Mouse (Mus musculus): ENCODE results near the gene Abcb7. TPM values are rescaled to one million over a fixed set of nuclear protein-coding genes. Genes with fewer than 3 reads are reported as not detected.

The Abcb7 gene
- 5.8 and 6.7 TPM in 2 replicates for polyA plus RNA-seq (2015; fragmentation: Nextera tagmentation; extraction: Ambion mirVana)

DNA sequence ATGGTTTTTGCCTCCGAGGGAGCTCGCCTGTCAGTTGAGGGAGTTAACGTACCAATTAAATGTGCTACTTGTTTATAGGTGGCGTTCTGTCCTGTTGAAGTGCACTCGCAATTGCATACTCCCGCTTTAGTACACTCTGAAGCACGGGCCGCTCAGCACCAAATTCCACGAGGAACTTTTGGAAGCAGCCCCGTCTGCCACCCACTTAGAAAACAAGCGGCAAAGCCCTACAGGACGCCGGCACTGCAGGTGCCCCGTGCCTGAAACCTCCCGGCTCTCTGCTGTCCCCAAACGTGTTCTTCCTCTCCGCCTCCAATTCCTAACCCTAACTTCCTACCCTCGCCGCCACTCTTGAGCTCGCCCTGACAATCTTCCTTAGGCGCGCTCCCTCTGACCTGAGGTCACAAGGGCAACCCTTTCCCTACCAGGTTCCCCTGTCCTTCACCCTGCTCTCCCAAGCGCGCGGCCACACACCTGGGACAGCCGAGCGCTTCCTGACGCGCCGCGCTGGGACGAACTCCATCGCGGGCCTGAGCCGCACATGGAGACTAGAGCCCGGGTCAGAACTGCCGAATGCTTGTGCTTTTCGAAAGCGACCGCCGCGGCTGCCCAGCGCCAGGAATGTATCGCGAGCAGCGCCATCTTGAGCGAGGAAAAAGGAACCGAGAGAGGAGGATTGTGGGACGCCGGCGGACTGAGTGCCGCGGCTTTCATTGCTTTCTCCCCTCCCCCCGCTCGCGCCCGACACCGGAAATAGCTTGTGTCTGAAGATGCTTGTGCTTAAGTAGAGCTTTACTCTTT is at the start of gene Abcb7:
Gene Abcb7, minus strand, starts transcription at position 674 of the 801 bp plus-strand sequence.
- peak within 1 kb of the TSS; percentile 52 for H3K4me2 ChIP-seq
- H3K27me3 ChIP-seq (replicated peaks), result peaks cover 6% of the 10 kb centered on the region; the same call in 1 of the 2 replicates
- peak within 1 kb of the TSS; percentile 90 for H3K27ac ChIP-seq (replicated peaks)
- 20% methylated on average over 58 of the region's 58 CpGs for WGBS
- peak within 1 kb of the TSS; percentile 64 for H3K4me3 ChIP-seq (replicated peaks)
- H3K4me1 ChIP-seq, result no peaks in the 10 kb centered on the region
- H3K36me3 ChIP-seq, result no peaks in the 10 kb centered on the region
- peak; percentile 98 for ATAC-seq (ENCODE audit: low FRiP score)
- no peaks in the 10 kb centered on the region for H3K9me3 ChIP-seq (replicated peaks)
- peak within 1 kb of the TSS; percentile 69 for H3K9ac ChIP-seq (replicated peaks)

DNA sequence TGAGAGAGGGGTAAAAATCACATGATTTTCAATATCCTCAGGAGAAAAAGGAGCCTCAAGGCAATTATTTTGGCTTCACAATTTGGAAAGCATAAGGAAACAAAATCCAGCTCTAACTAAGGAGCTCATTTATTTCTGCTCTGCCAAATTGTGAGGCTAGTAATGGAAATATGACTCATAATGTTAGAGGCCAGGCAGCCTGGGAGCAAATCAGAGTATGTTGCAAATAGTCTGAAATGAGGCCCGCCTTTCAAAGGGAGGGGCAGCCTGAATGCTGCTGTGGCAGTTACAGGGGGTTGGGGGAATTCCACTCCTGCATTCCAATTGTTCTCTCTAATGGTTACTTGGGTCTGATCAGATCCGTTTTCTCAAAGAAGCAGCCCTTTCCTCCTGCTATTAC is 48.1 kb upstream of the Abcb7 start:
- Histone ChIP-seq H3K4me1 (no peaks in the 10 kb centered on the region), H3K9me3 (replicated peaks) (no peaks in the 10 kb centered on the region), H3K9ac (replicated peaks) (no peak overlapping the region), H3K36me3 (no peaks in the 10 kb centered on the region), H3K27ac (replicated peaks) (no peak overlapping the region), H3K27me3 (replicated peaks) (no peaks in the 10 kb centered on the region), H3K4me2 (no peak overlapping the region), H3K4me3 (replicated peaks) (no peak overlapping the region)
- ATAC-seq (ENCODE audit: low FRiP score), result no peak
- 35% methylated on average over 2 of the region's 2 CpGs for WGBS

DNA sequence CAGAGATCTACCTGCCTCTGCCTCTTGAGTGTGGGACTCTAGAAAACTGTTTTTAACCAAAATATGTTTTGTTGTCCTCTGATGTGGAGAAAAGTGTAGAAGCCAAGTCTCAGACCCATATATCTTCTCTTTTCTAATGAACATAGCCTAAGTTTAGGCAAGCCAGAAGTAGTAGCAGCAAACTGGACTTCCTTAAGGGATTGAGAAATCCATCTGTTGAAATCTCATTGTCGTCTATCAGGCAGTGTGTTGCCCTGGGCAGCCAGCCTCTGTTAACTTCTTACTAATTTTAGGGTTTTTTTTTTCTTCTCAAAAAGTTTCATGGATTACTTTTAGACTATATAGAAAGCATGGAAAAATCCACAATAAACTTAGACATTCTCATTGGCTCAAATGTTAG is 38.8 kb upstream of the Abcb7 start:
- H3K27me3 ChIP-seq (replicated peaks), result no peaks in the 10 kb centered on the region; the same call in 1 of the 2 replicates
- no peak overlapping the region for H3K27ac ChIP-seq (replicated peaks)
- 79% methylated on average over 1 of the region's 1 CpGs for WGBS
- H3K4me2 ChIP-seq, result no peak overlapping the region
- no peaks in the 10 kb centered on the region for H3K9me3 ChIP-seq (replicated peaks)
- H3K9ac ChIP-seq (replicated peaks), result no peak overlapping the region
- no peak for ATAC-seq (ENCODE audit: low FRiP score)
- H3K4me1 ChIP-seq, result no peaks in the 10 kb centered on the region
- no peak overlapping the region for H3K4me3 ChIP-seq (replicated peaks)
- H3K36me3 ChIP-seq, result no peaks in the 10 kb centered on the region

DNA sequence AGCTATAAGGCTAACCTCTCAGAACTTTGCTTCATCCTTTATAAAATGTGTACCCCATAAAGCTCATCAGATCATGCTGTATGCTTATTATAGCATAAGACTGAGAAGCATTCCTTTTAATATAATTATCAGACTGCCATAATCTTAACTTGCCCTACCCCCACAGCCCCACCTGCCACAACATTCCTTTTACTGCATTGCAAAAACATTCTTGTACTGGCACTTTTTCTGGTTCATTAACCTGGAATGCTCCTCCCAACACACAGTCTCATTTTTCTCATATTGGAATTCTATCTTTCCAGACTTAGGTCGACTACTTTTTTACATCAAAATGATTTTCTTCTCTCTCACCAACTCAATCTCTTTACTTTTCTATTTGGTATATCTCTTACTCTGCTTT is 19.8 kb upstream of the Abcb7 start:
- ATAC-seq (ENCODE audit: low FRiP score), result no peak
- 40% methylated on average over 1 of the region's 1 CpGs for WGBS
- no peak overlapping the region for H3K27ac ChIP-seq (replicated peaks)

DNA sequence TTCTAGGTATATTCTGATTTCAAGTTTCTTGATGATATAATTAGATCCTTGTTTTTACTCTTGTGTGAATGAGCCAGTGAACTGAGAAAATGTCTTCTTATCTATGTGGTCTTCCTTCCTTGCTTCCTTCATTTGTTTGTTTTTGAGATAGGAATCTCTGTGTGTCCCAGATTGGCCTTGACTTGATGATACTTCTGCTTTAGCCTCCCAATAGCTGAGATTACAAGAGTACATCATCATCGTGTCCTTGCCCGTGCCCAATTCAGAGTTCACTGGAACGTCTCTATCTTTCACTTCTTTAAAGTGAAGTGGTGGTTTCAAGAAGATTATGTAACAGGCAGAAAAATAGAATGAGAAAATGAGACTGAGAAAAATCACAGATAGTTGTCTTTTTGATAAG is 14.5 kb upstream of the Abcb7 start:
- Histone ChIP-seq H3K4me2 (no peak overlapping the region), H3K4me1 (no peaks in the 10 kb centered on the region), H3K36me3 (no peaks in the 10 kb centered on the region), H3K27ac (replicated peaks) (no peak overlapping the region), H3K27me3 (replicated peaks) (peaks cover 5% of the 10 kb centered on the region; the same call in 1 of the 2 replicates), H3K9ac (replicated peaks) (no peak overlapping the region), H3K9me3 (replicated peaks) (no peaks in the 10 kb centered on the region), H3K4me3 (replicated peaks) (no peak overlapping the region)
- no peak for ATAC-seq (ENCODE audit: low FRiP score)
- WGBS, result 92% methylated on average over 3 of the region's 3 CpGs

More for the DNA sequence above, 19.8 kb upstream of the Abcb7 start:
- no peak overlapping the region for H3K4me3 ChIP-seq (replicated peaks)
- H3K9ac ChIP-seq (replicated peaks), result no peak overlapping the region
- H3K4me2 ChIP-seq, result no peak overlapping the region
- H3K36me3 ChIP-seq, result no peaks in the 10 kb centered on the region
- no peaks in the 10 kb centered on the region for H3K9me3 ChIP-seq (replicated peaks)
- H3K4me1 ChIP-seq, result no peaks in the 10 kb centered on the region
- peaks cover 7% of the 10 kb centered on the region; the same call in 1 of the 2 replicates for H3K27me3 ChIP-seq (replicated peaks)

DNA sequence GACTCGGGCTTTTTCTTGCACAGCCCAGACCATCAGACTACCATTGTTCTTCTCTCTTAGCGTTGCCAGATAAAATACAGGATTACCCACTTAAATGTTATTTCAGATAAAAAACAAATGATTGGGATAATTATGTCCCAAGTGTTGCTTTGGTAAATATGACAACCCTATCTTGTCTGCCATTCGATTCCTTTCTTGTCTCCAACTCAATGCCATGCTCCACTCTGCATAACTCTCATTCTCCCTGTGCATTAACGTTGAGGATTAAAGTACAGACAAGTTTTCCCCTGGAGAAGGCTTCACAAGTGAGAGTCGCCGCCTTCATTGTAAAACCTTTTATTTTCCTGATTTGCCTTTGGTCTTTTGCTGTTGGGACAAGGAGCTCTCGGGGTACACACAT is 339 bp upstream of the Abcb7 start:
- peak overlapping the region; percentile 51 for H3K4me2 ChIP-seq
- peaks cover 6% of the 10 kb centered on the region; the same call in 1 of the 2 replicates for H3K27me3 ChIP-seq (replicated peaks)
- H3K9me3 ChIP-seq (replicated peaks), result no peaks in the 10 kb centered on the region
- H3K4me1 ChIP-seq, result no peaks in the 10 kb centered on the region
- peak; percentile 52; the same call in 1 of the 2 replicates for ATAC-seq (ENCODE audit: low FRiP score)
- peak overlapping the region; percentile 90 for H3K27ac ChIP-seq (replicated peaks)
- H3K36me3 ChIP-seq, result no peaks in the 10 kb centered on the region
- peak overlapping the region; percentile 64 for H3K4me3 ChIP-seq (replicated peaks)
- 36% methylated on average over 7 of the region's 7 CpGs for WGBS
- peak overlapping the region; percentile 69; the same call in 1 of the 2 replicates for H3K9ac ChIP-seq (replicated peaks)

DNA sequence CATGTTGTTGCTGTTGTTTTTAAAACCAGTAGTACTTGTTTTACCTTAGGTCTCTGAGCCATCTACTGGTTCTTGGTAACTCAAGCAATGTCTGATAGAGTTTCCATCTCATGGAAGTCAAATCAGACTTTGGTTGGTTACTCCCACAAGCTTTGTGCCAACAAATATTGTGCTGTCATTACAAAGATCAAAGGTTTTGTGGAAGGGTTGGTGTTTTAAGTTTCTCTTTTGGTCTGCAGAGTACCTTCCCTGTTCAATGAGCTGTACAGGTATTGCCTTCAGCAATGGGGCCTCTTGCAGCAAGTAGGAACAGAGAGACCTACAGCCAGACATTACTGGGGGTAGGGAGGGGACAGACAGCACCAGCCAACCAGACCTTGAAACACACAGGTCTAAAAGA is 5.5 kb downstream of the Abcb7 start:
- Histone ChIP-seq H3K4me1 (no peaks in the 10 kb centered on the region), H3K4me3 (replicated peaks) (no peak overlapping the region), H3K36me3 (no peaks in the 10 kb centered on the region), H3K9me3 (replicated peaks) (no peaks in the 10 kb centered on the region), H3K27me3 (replicated peaks) (no peaks in the 10 kb centered on the region; the same call in none of the 2 replicates), H3K4me2 (no peak overlapping the region), H3K9ac (replicated peaks) (no peak overlapping the region), H3K27ac (replicated peaks) (no peak overlapping the region)
- ATAC-seq (ENCODE audit: low FRiP score), result no peak

DNA sequence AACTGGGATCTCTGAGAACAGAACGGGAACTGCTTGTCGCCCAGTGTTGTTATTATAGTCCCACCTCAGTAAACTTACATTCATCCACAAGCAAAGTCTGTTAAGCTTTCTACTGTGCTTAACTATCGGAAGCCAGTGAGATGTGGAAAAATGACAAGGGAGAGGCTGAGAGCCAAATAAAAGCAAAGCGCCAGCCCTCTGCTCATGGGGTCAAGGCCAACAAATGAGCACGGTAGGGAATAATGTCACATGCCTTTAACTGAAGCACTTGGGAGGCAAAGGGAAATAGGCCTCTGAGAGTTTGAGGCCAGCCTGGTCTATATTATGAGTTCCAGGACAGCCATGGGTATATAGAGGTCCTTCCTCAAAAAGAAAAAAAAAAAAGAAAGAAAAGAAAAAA is 11.2 kb downstream of the Abcb7 start:
- Histone ChIP-seq H3K36me3 (no peaks in the 10 kb centered on the region), H3K27ac (replicated peaks) (no peak overlapping the region), H3K4me3 (replicated peaks) (no peak overlapping the region), H3K27me3 (replicated peaks) (no peaks in the 10 kb centered on the region; the same call in 1 of the 2 replicates), H3K9me3 (replicated peaks) (no peaks in the 10 kb centered on the region), H3K9ac (replicated peaks) (no peak overlapping the region), H3K4me1 (no peaks in the 10 kb centered on the region), H3K4me2 (no peak overlapping the region)
- no peak for ATAC-seq (ENCODE audit: low FRiP score)
- 74% methylated on average over 5 of the region's 5 CpGs for WGBS

DNA sequence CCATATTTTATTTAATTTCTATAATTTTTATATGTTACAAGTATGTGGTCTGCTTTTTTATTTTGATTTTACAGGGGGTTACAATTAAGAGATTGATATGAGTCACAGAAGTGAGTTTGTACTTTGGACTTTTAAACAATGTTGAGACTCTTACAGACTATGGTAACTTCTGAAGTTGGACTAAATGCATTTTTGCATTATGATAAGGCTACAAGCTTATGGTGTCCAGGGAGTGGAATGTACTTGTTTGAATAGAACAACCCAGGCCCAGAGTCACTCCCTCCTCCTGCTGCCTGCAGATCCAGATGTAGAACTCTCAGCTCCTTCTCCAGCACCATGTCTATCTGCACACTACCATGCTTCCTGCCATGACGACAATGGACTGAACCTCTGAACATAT is 12.5 kb downstream of the Abcb7 start:
- Histone ChIP-seq H3K27ac (replicated peaks) (no peak overlapping the region), H3K27me3 (replicated peaks) (no peaks in the 10 kb centered on the region; the same call in 1 of the 2 replicates), H3K9me3 (replicated peaks) (no peaks in the 10 kb centered on the region), H3K4me2 (no peak overlapping the region), H3K4me3 (replicated peaks) (no peak overlapping the region), H3K9ac (replicated peaks) (no peak overlapping the region), H3K4me1 (no peaks in the 10 kb centered on the region), H3K36me3 (no peaks in the 10 kb centered on the region)
- ATAC-seq (ENCODE audit: low FRiP score), result no peak
- WGBS, result 97% methylated on average over 1 of the region's 1 CpGs

DNA sequence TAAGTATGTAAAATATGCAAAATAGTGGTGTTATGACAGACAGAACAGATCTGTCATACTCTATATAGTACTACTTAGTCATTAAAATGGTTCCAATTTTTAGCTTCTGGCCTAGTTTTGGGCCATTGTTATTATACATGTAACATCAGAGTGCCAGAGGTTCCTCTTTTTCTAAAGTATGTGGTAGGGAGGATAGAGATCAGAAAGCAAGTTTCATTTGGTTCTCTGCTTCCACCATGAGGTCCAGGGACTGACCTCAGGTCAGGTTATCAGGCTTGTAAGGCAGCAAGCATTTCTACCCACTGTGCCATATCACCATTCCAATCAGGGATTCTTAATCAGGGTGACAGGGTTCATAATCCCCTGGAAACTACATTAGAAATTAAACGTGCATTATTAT is 16.1 kb downstream of the Abcb7 start:
- H3K4me1 ChIP-seq, result no peaks in the 10 kb centered on the region
- ATAC-seq (ENCODE audit: low FRiP score), result no peak
- no peak overlapping the region for H3K4me2 ChIP-seq
- WGBS, result 68% methylated on average over 1 of the region's 1 CpGs
- H3K27me3 ChIP-seq (replicated peaks), result no peaks in the 10 kb centered on the region
- H3K36me3 ChIP-seq, result no peaks in the 10 kb centered on the region
- H3K27ac ChIP-seq (replicated peaks), result no peak overlapping the region
- no peaks in the 10 kb centered on the region for H3K9me3 ChIP-seq (replicated peaks)
- no peak overlapping the region for H3K4me3 ChIP-seq (replicated peaks)
- no peak overlapping the region for H3K9ac ChIP-seq (replicated peaks)

DNA sequence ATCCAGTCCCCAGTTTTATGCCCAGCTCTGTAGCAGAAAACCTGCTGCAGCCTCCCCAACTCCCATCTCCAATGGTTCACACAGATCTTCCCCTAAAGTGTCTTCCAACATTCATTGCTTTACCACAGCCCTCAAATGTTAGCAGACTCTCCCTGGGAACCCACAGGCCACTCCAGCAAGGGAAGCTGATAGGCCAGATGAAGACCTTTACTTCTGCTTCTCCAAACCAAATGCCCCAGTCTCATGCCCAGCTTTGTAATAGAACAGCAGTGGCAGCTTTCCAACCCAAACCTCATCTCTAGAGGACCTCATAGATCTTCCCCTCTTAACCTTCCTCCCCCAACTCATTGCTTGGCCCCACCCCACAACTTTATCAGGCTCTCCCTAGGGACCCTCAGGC is 54.0 kb downstream of the Abcb7 start:
- Histone ChIP-seq H3K4me3 (replicated peaks) (no peak overlapping the region), H3K9ac (replicated peaks) (no peak overlapping the region), H3K27me3 (replicated peaks) (peaks cover 3% of the 10 kb centered on the region; the same call in 1 of the 2 replicates), H3K4me1 (no peaks in the 10 kb centered on the region), H3K27ac (replicated peaks) (no peak overlapping the region), H3K9me3 (replicated peaks) (no peaks in the 10 kb centered on the region), H3K36me3 (no peaks in the 10 kb centered on the region), H3K4me2 (no peak overlapping the region)
- no peak for ATAC-seq (ENCODE audit: low FRiP score)

DNA sequence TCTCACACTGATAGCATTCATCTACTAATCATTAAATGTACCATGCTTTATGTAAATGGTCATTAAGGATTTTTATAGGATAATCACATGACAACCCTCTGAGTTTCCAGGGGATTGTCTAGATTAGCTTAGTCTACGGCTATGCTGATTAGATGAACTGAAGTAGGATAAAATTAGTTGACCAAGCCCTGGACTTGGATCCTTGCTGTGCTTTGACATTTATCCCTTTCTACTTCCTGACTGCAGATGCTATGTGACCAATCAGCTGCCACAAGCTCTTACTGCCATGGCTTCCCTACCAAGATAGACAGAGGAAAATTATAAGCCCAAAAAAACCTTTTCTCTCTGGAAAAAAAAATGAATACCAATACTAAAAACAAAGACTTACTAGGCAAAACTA is 57.8 kb downstream of the Abcb7 start:
- H3K36me3 ChIP-seq, result no peaks in the 10 kb centered on the region
- WGBS, result 79% methylated on average over 1 of the region's 1 CpGs

More for the DNA sequence above, 57.8 kb downstream of the Abcb7 start:
- no peak overlapping the region for H3K4me3 ChIP-seq (replicated peaks)
- H3K27ac ChIP-seq (replicated peaks), result no peak overlapping the region
- H3K27me3 ChIP-seq (replicated peaks), result peaks cover 3% of the 10 kb centered on the region; the same call in 1 of the 2 replicates
- H3K4me2 ChIP-seq, result no peak overlapping the region
- H3K9ac ChIP-seq (replicated peaks), result no peak overlapping the region
- no peaks in the 10 kb centered on the region for H3K4me1 ChIP-seq
- no peaks in the 10 kb centered on the region for H3K9me3 ChIP-seq (replicated peaks)
- no peak for ATAC-seq (ENCODE audit: low FRiP score)
